In the genomic region with DNA sequence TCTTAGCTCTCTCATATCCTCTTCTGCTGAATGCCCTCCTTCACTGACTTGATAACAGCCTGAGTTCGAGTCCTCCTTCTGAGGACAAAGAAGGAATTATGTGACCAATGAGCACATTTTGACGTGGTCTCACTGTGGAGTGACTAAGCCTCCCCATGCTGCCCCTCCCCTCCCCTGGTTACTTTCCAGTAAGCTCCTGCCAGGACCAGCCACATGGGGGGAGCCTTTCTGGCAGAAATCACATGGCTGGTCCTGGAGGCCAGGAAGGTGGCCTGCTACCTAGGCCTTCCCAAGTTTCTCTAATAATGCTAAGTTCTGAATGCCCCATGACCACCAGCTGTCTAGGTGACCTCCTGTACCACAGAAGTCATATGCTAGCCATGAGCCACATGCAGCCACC, we compare ENCODE assay signal across 28 mouse cellular contexts. TPM values are rescaled to one million over a fixed set of nuclear protein-coding genes. Genes with fewer than 3 reads are reported as not detected.
DNase-seq lines count a peak whose midpoint lies in the region; ATAC-seq and TF ChIP-seq lines count a peak whose summit lies in the region.
"Had no signal": no experiment of that assay in that cellular context is flagged by ENCODE, and none has a peak within 500 bp of the region (broad histone marks: within the 10 kb centered on the region; RNA-seq: fewer than 3 reads in every experiment).

No protein-coding gene starts in this region.

- 42% methylated on average over 2 of the region's 2 CpGs for WGBS in hindbrain, postnatal 0 days
- 68% methylated on average over 2 of the region's 2 CpGs for WGBS in hindbrain, embryonic 13.5 days
- 55% methylated on average over 2 of the region's 2 CpGs for WGBS in midbrain, embryonic 15.5 days

- H3K4me1 ChIP-seq in hindbrain, postnatal 0 days (ENCODE audit: insufficient read depth, low read length): no peaks in the 10 kb centered on the region
- H3K4me1 ChIP-seq in hindbrain, embryonic 13.5 days (replicated peaks): peaks cover 4% of the 10 kb centered on the region; the same call in 1 of the 2 replicates
- no peaks in the 10 kb centered on the region for H3K4me1 ChIP-seq in midbrain, embryonic 15.5 days
- H3K4me1 ChIP-seq: hindbrain, embryonic 12.5 days had no signal

- intact Hi-C loops in heart, postnatal 14 days (cut with DNase I): no loop called here

- peak overlapping the region; percentile 22; the same call in 1 of the 2 replicates for H3K27ac ChIP-seq in hindbrain, postnatal 0 days
- H3K27ac ChIP-seq in hindbrain, embryonic 13.5 days: no peak overlapping the region
- no peak overlapping the region for H3K27ac ChIP-seq in midbrain, embryonic 15.5 days
- H3K27ac ChIP-seq: forebrain, embryonic 10.5 days; forebrain, embryonic 13.5 days; heart, adult 2 months; heart, embryonic 10.5 days; heart, embryonic 13.5 days; hindbrain, embryonic 12.5 days had no signal

- no peak overlapping the region for H3K4me3 ChIP-seq in hindbrain, postnatal 0 days (ENCODE audit: low read length)
- H3K4me3 ChIP-seq in hindbrain, embryonic 13.5 days: no peak overlapping the region
- no peak overlapping the region for H3K4me3 ChIP-seq in midbrain, embryonic 15.5 days
- H3K4me3 ChIP-seq: forebrain, embryonic 10.5 days; forebrain, embryonic 13.5 days; heart, adult 2 months; heart, embryonic 10.5 days; heart, embryonic 13.5 days; hindbrain, embryonic 12.5 days had no signal

- H3K27me3 ChIP-seq in hindbrain, postnatal 0 days (ENCODE audit: insufficient read depth, low read length): no peaks in the 10 kb centered on the region
- H3K27me3 ChIP-seq in hindbrain, embryonic 13.5 days: no peaks in the 10 kb centered on the region
- H3K27me3 ChIP-seq in midbrain, embryonic 15.5 days (replicated peaks): no peaks in the 10 kb centered on the region
- H3K27me3 ChIP-seq: forebrain, embryonic 13.5 days had no signal

- no peak overlapping the region for H3K9ac ChIP-seq in hindbrain, postnatal 0 days (replicated peaks; ENCODE audit: low read length)
- H3K9ac ChIP-seq in hindbrain, embryonic 13.5 days: no peak overlapping the region
- no peak overlapping the region for H3K9ac ChIP-seq in midbrain, embryonic 15.5 days
- H3K9ac ChIP-seq: heart, embryonic 13.5 days; hindbrain, embryonic 12.5 days had no signal

- no peaks in the 10 kb centered on the region for H3K9me3 ChIP-seq in hindbrain, postnatal 0 days (ENCODE audit: low read length)
- no peaks in the 10 kb centered on the region for H3K9me3 ChIP-seq in hindbrain, embryonic 13.5 days
- no peaks in the 10 kb centered on the region for H3K9me3 ChIP-seq in midbrain, embryonic 15.5 days
- H3K9me3 ChIP-seq: forebrain, embryonic 10.5 days; forebrain, embryonic 13.5 days; G1E; heart, embryonic 10.5 days; heart, embryonic 13.5 days; hindbrain, embryonic 12.5 days had no signal

- TF ChIP-seq CTCF in hindbrain, postnatal 0 days (IDR thresholded peaks at IDR 0.05; ENCODE audit: low read depth): no peak

- H3K36me3 ChIP-seq in hindbrain, postnatal 0 days (ENCODE audit: insufficient read depth, low read length): no peaks in the 10 kb centered on the region
- H3K36me3 ChIP-seq in hindbrain, embryonic 13.5 days: 0 out of 2 replicates have a peak, but pooled peaks cover 5% of the 10 kb centered on the region
- no peaks in the 10 kb centered on the region for H3K36me3 ChIP-seq in midbrain, embryonic 15.5 days (replicated peaks)
- H3K36me3 ChIP-seq: G1E; heart, embryonic 10.5 days; heart, embryonic 13.5 days had no signal

- ATAC-seq in hindbrain, postnatal 0 days: no peak
- ATAC-seq in hindbrain, embryonic 13.5 days (ENCODE audit: low FRiP score): no peak
- no peak for ATAC-seq in midbrain, embryonic 15.5 days (replicated peaks)
- ATAC-seq: forebrain, embryonic 13.5 days; forebrain, embryonic 16.5 days; inflammation-experienced regulatory T-cells, adult 6 months; intestine, embryonic 16.5 days had no signal

- DNase-seq in cerebellum, adult 8-10 months: peak; percentile 43
- no peak for DNase-seq in cerebellum, adult 11 months
- DNase-seq in hindbrain, postnatal 0 days (ENCODE audit: low spot score): no peak
- peak; percentile 51 for DNase-seq in brain, adult 2 months (ENCODE audit: low read depth, low spot score)
- DNase-seq in heart, postnatal 14 days: no peak
- DNase-seq: adrenal gland, adult 2 months; adrenal gland, postnatal 14 days; B cell, adult 2 months; gastrocnemius, postnatal 10 days; gastrocnemius, postnatal 36 days; heart, adult 2 months; kidney, adult 18-20 months had no signal

- no peak overlapping the region for H3K4me2 ChIP-seq in hindbrain, postnatal 0 days (ENCODE audit: low read depth, low read length)
- H3K4me2 ChIP-seq in hindbrain, embryonic 13.5 days: no peak overlapping the region
- no peak overlapping the region for H3K4me2 ChIP-seq in midbrain, embryonic 15.5 days
- H3K4me2 ChIP-seq: forebrain, embryonic 13.5 days; heart, embryonic 13.5 days; hindbrain, embryonic 12.5 days had no signal

RNA-seq across cellular contexts. Expression of gene Wnt7a, which starts 27.3 kb away (rescaled TPM):
- total RNA-seq in hindbrain, postnatal 0 days (2014; rRNA removed): 10.6 and 11.4 TPM in 2 replicates
- 5.8 and 6.2 TPM in 2 replicates for polyA plus RNA-seq in hindbrain, postnatal 0 days (2015; fragmentation: Nextera tagmentation; extraction: Ambion mirVana)
- polyA plus RNA-seq in hindbrain, embryonic 13.5 days (2015; fragmentation: Nextera tagmentation; extraction: Ambion mirVana): 10.5 and 11.5 TPM in 2 replicates
- under 1 TPM in 1 of 2 experiments, not detected in 1; 0.07 TPM for total RNA-seq in heart, postnatal 14 days (2021)
- 12.5 and 13.1 TPM in 2 replicates for polyA plus RNA-seq in midbrain, embryonic 15.5 days (2015; fragmentation: Nextera tagmentation; extraction: Ambion mirVana)
- total RNA-seq: adrenal gland, adult 2 months; adrenal gland, postnatal 14 days; CH12.LX; gastrocnemius, adult 18-20 months; gastrocnemius, postnatal 10 days; gastrocnemius, postnatal 36 days; granulocyte monocyte progenitor cell, adult 5-6 weeks; heart, adult 2 months; heart, postnatal 25 days; hematopoietic stem cell, adult 5-6 weeks had no signal
- polyA plus RNA-seq: adrenal gland, adult 2 months; G1E; heart, adult 2 months; inflammation-experienced regulatory T-cells, adult 6 months; intestine, embryonic 16.5 days had no signal

Comparison
In these comparisons a context has a peak if more than half of its experiments do, and no peak if none do; other contexts are left out.
1. DNase-seq: peak in cerebellum, adult 8-10 months (single experiment) and brain, adult 2 months (single experiment); none in cerebellum, adult 11 months (single experiment), hindbrain, postnatal 0 days (single experiment) and heart, postnatal 14 days (0 of 2).